Mouse (Mus musculus) urinary bladder, adult 2 months (tissue): Measurements from ENCODE around the gene Apeh. TPM values are rescaled to one million over a fixed set of nuclear protein-coding genes. Genes with fewer than 3 reads are reported as not detected.

Experiments
- DNase-seq: peaks from one replicate; pipeline ENCODE4 v3.0.0; 2022; ENCODE audit warnings: low spot score
- polyA plus RNA-seq: library from polyadenylated mRNA; depleted of rRNA; stranded (reverse); fragments of >200 nt; gene quantifications from 2 replicates; pipeline ENCODE4 v1.2.3, GENCODE M21; 2012

The Apeh gene
- polyA plus RNA-seq, 1 experiment: 64.1 TPM

- no peak for DNase-seq
Measured at GRCm38 (mm10) chr9:108080168-108080567, 14.2 kb downstream of the Apeh start, which contains the start of gene Mst1. Mst1 (plus strand) TSS chr9:108080436.

DNA sequence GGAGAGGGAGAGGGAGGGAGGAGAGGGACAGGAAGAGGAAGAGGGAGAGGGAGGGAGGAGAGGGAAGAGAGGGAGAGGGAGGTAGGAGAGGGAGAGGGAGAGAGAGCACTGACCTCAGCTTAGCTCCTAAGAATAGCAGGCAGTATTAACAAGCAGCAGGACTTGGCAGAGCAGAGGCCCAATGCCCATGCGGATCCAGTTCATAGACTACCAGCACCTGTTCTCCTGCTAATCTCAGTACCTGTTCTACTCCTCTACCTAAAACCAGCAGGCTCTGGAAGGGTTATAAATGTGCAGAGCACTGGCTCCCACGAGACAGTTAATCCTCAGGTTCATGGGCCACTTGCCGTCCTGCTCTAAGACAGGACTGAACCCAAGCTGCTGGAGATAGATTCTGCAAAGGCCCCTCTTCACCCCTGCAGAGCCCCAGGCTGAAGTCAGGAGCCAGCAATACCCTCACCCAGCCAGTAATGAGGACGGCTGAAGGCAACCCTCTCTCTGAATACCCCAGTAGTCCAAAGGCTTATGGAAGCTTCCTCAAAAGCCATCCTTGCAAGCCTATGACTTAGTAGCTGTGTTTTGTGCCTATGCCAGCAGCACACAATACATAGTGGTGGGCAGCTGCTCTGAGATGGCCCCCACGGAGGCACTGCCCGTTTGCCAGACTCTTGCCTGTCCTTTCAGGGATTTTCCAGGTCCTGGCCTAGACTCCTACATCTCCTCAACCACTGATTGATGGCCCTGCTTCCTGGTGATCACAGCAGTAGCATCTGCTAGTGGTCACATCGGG, 21.1 kb downstream of the Apeh start:
- no peak for DNase-seq

- no peak for DNase-seq
Measured at GRCm38 (mm10) chr9:108072481-108072924, 21.9 kb downstream of the Apeh start.

DNA sequence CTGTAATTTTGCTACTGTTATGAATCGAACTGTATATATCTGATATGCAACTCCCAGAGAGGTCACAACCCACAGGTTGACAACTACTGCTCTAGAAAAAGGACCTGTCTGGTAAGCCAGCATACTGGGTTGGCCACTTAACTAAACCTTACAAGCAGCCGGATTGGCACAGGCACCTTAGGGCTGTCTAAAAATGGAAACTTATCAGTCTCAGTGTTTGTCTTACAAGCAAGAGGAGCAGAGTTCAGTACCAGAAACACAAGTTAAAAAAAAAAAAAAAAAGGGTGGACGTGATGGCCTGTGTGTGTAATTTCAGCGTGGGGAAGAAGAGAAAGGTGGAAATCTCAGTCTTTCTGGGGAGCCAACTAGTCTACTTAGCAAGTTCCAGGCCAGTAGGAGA, 22.6 kb downstream of the Apeh start:
- no peak for DNase-seq

DNA sequence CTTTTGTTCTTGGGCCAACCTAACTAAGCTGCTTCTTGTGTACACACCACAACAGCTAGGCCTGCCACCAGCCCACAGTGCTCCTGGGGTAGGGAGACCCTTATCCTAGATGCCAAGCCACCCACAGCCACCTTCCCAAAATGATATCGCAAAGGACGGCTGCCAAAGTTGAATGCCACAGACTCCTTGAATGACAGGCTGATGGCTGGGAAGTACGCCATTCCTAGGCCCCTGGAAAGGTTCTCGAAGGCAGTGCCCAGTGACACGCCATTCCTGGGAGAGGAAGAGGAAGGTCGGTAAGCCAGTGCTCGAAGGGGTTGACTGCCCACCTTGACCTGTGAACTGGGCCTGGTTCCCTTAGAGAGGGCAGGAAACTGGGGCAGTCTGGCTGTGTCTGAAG, 24.9 kb downstream of the Apeh start:
- no peak for DNase-seq

GRCm38 (mm10) chr9:108069007-108069406, 25.4 kb downstream of the Apeh start:
- DNase-seq: no peak

DNA sequence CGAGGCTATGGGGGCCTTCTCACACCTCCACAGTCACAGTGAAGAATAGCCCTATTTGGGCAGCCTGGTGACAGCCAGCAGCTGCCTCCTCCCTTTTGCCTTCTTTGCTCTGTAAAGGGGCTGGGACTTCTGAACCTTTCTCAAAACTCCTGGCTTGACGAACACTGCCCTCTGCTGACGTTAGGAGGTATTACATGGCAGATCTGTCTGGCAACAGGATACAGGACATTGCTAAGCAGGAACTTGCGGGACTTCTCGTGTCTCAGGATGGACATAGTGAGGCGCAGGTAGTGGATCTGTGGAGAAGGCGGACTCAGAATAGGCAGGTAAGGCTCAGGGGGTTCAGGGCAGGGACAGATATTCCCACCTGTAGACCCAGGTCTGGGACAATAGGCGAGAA, 26.5 kb downstream of the Apeh start:
- no peak for DNase-seq

- DNase-seq: no peak
Measured at GRCm38 (mm10) chr9:108067199-108067598, 27.2 kb downstream of the Apeh start.

- DNase-seq: no peak
Measured at GRCm38 (mm10) chr9:108065491-108066011, 28.9 kb downstream of the Apeh start.

DNA sequence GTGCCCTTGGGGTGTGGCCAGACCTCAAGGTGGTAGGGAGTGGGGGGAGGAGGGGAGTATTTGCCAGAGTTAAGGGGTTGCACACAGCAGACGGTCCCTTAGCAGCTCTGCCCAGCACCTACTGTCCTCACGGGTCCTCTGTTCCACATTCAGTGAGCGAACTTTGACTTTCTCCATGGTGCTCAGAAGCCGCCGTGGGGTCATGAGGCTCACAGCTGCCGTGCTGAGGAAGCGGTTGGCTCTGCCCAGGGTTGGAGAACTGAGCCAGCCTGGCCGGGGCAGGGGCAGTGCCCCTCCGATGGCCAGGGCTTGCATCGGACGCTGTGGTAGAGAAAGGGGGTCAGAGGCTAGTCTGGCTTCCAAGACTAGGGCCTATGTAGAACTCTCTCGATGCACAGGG, 31.0 kb downstream of the Apeh start:
- DNase-seq: no peak

GRCm38 (mm10) chr9:108062142-108062541, 32.3 kb downstream of the Apeh start:
- no peak for DNase-seq

DNA sequence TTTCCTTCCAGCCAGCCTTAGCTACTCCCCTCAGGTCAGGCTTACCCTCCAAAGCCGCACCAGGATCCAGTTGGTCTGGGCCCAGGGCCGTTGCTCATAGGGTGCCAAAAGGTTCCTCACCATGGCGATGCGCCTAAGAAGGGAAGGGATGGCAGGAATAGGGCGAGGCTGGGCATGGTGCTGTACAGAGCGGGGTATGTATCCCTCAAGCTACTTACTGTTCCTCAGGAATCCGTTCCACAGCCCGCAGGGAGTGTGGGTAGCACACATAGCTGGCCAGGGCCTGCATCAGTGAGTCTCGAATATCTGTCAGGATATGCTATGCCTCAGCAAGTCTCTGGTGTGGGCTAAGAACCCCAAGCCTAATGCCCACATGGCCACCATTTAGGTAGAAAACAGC, 36.1 kb downstream of the Apeh start:
- no peak for DNase-seq

- no peak for DNase-seq
Measured at GRCm38 (mm10) chr9:108057262-108057562, 37.2 kb downstream of the Apeh start.

DNA sequence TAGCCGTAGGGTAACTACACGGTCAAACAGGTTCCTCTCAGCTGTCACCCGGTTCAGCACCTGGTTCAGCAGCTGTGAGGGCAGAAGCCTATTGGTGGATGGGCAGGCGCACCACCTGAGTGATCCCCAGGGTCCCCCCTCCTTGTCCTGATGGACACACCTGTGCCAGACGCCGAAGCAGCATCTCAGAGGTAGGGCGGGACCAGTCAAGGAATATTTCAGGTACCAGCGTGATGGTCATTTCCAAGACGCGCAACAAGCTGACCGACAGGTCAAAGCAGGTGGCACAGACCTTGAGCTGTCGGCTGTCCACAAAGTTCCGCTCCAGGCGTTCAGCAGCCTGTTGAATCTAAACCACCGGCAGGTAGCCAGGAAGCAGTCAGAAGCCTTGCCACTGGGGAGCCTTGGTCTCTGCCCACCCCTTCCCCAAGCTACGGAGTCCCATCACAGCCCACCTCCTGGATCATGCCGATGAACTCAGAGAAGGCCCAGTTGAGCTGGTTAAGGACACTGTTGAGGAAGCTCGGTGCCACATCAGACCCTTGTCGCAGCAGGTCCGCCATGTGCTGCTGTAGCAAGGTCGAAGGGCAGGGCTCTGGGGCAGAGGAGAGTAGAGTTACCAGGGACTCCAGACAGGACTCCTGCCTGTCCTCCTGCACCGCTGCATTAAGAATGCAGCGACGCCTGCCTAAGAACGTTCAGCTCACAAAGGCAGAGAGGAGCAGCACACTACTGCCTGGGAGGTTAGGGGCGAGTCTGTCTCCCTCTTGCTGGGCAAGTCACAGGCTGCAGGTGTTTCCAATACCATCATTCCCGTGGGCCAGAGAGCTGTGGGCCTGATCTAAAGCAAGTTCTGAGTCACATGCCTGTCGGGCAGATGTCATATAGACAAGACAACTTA, 37.8 kb downstream of the Apeh start:
- no peak for DNase-seq

- no peak for DNase-seq
Measured at GRCm38 (mm10) chr9:108055661-108056237, 38.7 kb downstream of the Apeh start.

DNA sequence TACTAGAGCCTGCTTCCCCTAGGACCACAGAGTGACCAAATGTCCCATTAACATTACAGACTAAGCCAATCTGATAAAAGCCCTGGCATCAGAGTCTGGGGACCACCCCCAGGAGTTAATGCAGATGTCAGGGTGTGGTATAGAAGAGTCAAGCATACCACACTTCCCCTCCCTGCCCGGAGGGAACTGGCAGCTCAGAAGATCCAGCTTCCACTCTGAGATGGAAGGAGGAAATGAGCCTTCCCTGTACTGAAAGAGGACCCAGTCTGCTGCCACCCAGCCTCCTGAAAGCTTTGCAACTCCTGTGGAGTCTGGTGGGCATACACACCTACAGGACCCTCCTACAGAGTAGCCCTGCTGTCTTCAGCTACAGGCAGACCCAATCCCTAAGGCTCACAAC, 39.3 kb downstream of the Apeh start:
- DNase-seq: no peak

GRCm38 (mm10) chr9:108054331-108055040, 39.9 kb downstream of the Apeh start:
- DNase-seq: no peak

DNA sequence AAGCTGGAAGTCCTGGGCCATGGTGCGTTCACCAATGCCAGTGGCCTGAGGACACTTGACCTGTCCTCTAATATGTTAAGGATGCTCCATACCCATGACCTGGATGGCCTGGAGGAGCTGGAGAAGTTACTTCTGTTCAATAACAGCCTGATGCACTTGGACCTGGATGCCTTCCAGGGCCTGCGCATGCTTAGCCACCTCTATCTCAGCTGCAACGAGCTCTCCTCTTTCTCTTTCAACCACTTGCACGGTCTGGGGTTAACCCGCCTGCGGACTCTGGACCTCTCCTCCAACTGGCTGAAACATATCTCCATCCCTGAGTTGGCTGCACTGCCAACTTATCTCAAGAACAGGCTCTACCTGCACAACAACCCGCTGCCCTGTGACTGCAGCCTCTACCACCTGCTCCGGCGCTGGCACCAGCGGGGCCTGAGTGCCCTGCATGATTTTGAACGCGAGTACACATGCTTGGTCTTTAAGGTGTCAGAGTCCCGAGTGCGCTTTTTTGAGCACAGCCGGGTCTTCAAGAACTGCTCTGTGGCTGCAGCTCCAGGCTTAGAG, 40.7 kb downstream of the Apeh start:
- DNase-seq: no peak

- peak; percentile 86 for DNase-seq
Measured at GRCm38 (mm10) chr9:108052885-108053664, 41.3 kb downstream of the Apeh start, which contains the start of gene Amigo3. Amigo3 (plus strand) TSS chr9:108053159.

DNA sequence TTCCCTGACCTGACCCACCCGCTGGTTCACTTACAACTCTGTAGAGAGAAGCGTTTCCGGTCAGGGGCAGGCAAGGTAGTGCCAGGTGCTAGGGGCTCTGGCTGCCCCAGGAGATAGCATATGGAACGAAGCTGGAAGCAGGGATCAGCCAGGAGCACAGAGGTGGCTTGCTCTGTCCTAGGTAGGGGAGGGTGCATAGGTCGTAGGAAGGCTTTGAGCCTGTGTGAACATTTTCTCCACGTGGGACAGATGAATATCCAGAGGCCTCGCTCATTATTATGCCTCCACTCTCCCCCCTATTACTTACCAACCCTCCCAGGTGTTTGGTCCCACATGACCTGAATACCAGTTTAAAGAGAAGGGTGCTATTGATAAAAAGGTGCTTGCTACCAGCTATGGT, 42.0 kb downstream of the Apeh start:
- DNase-seq: no peak

GRCm38 (mm10) chr9:108051931-108052220, 42.5 kb downstream of the Apeh start:
- no peak for DNase-seq
